Mouse (Mus musculus) bone marrow macrophage, adult 2 months (primary cell): Measurements from ENCODE around the gene Pld4.

Source experiments
- CTCF ChIP-seq: IDR thresholded peaks from 2 replicates; pipeline ENCODE4 v1.5.1; 2012; ENCODE audit warnings: low read depth, mild to moderate bottlenecking, low read length, moderate library complexity
- POLR2A ChIP-seq: IDR thresholded peaks from 2 replicates; pipeline ENCODE4 v1.6.1; 2012; ENCODE audit warnings: mild to moderate bottlenecking, low read depth, low read length, borderline replicate concordance

GRCm38 (mm10) chr12:112808587-112809364, 48.3 kb downstream of the Pld4 start, which contains the start of gene Clba1:
- TF ChIP-seq CTCF (no peak), POLR2A (no peak)
